Mouse (Mus musculus): ENCODE results near the gene Ttc28. TPM values are rescaled to one million over a fixed set of nuclear protein-coding genes. Genes with fewer than 3 reads are reported as not detected.

Ttc28 gene
- polyA plus RNA-seq, 1 experiment, result 6.8 TPM

- 96% methylated on average over 18 of the region's 18 CpGs for WGBS
- DNase-seq (ENCODE audit: low read depth in 1 of 2, low spot score in 2 of 2), result no peak
- no peaks in the 10 kb centered on the region for H3K27me3 ChIP-seq (ENCODE audit: control insufficient read depth, insufficient read depth, low read length)
- no peak overlapping the region for H3K4me3 ChIP-seq (ENCODE audit: extremely low read depth, insufficient read depth, insufficient read length)
- no peak overlapping the region for H3K27ac ChIP-seq (ENCODE audit: insufficient read depth, low read length)
- H3K4me1 ChIP-seq (ENCODE audit: control insufficient read depth, insufficient read depth, insufficient read length), result no peaks in the 10 kb centered on the region
- TF ChIP-seq POLR2A (IDR thresholded peaks at IDR 0.05; ENCODE audit: low read depth, low read length) (no peak), CTCF (IDR thresholded peaks at IDR 0.05; ENCODE audit: extremely low read depth, insufficient read depth, insufficient read length, insufficient replicate concordance) (no peak)
- no peaks in the 10 kb centered on the region for H3K36me3 ChIP-seq (ENCODE audit: control insufficient read depth, insufficient read depth, low read length)
Observed at GRCm38 (mm10) chr5:111131561-111131960, 252.0 kb downstream of the Ttc28 start.

GRCm38 (mm10) chr5:111133150-111133549, 253.5 kb downstream of the Ttc28 start:
- no peak overlapping the region for H3K27ac ChIP-seq (ENCODE audit: insufficient read depth, low read length)
- no peak overlapping the region for H3K4me3 ChIP-seq (ENCODE audit: extremely low read depth, insufficient read depth, insufficient read length)
- TF ChIP-seq CTCF (IDR thresholded peaks at IDR 0.05; ENCODE audit: extremely low read depth, insufficient read depth, insufficient read length, insufficient replicate concordance) (no peak), POLR2A (IDR thresholded peaks at IDR 0.05; ENCODE audit: low read depth, low read length) (no peak)
- H3K36me3 ChIP-seq (ENCODE audit: control insufficient read depth, insufficient read depth, low read length), result no peaks in the 10 kb centered on the region
- H3K4me1 ChIP-seq (ENCODE audit: control insufficient read depth, insufficient read depth, insufficient read length), result no peaks in the 10 kb centered on the region
- H3K27me3 ChIP-seq (ENCODE audit: control insufficient read depth, insufficient read depth, low read length), result no peaks in the 10 kb centered on the region
- 79% methylated on average over 5 of the region's 5 CpGs for WGBS
- DNase-seq (ENCODE audit: low read depth in 1 of 2, low spot score in 2 of 2), result no peak

GRCm38 (mm10) chr5:111133754-111134153, 254.2 kb downstream of the Ttc28 start:
- H3K4me1 ChIP-seq (ENCODE audit: control insufficient read depth, insufficient read depth, insufficient read length), result no peaks in the 10 kb centered on the region
- 97% methylated on average over 7 of the region's 7 CpGs for WGBS
- H3K4me3 ChIP-seq (ENCODE audit: extremely low read depth, insufficient read depth, insufficient read length), result no peak overlapping the region

GRCm38 (mm10) chr5:111137283-111137682, 257.7 kb downstream of the Ttc28 start:
- 86% methylated on average over 6 of the region's 6 CpGs for WGBS
- Histone ChIP-seq H3K27ac (ENCODE audit: insufficient read depth, low read length) (no peak overlapping the region), H3K4me1 (ENCODE audit: control insufficient read depth, insufficient read depth, insufficient read length) (peaks cover 9% of the 10 kb centered on the region; the same call in 1 of the 2 replicates), H3K4me3 (ENCODE audit: extremely low read depth, insufficient read depth, insufficient read length) (no peak overlapping the region), H3K36me3 (ENCODE audit: control insufficient read depth, insufficient read depth, low read length) (no peaks in the 10 kb centered on the region), H3K27me3 (ENCODE audit: control insufficient read depth, insufficient read depth, low read length) (no peaks in the 10 kb centered on the region)
- DNase-seq (ENCODE audit: low read depth in 1 of 2, low spot score in 2 of 2), result no peak
- TF ChIP-seq CTCF (IDR thresholded peaks at IDR 0.05; ENCODE audit: extremely low read depth, insufficient read depth, insufficient read length, insufficient replicate concordance) (no peak), POLR2A (IDR thresholded peaks at IDR 0.05; ENCODE audit: low read depth, low read length) (no peak)

More at GRCm38 (mm10) chr5:111133754-111134153, 254.2 kb downstream of the Ttc28 start:
- no peaks in the 10 kb centered on the region for H3K36me3 ChIP-seq (ENCODE audit: control insufficient read depth, insufficient read depth, low read length)
- no peak for TF ChIP-seq CTCF (IDR thresholded peaks at IDR 0.05; ENCODE audit: extremely low read depth, insufficient read depth, insufficient read length, insufficient replicate concordance)
- TF ChIP-seq POLR2A (IDR thresholded peaks at IDR 0.05; ENCODE audit: low read depth, low read length), result no peak
- H3K27me3 ChIP-seq (ENCODE audit: control insufficient read depth, insufficient read depth, low read length), result no peaks in the 10 kb centered on the region
- DNase-seq (ENCODE audit: low read depth in 1 of 2, low spot score in 2 of 2), result no peak
- no peak overlapping the region for H3K27ac ChIP-seq (ENCODE audit: insufficient read depth, low read length)

- H3K4me1 ChIP-seq (ENCODE audit: control insufficient read depth, insufficient read depth, insufficient read length), result peaks cover 10% of the 10 kb centered on the region; the same call in 1 of the 2 replicates
Observed at GRCm38 (mm10) chr5:111137742-111138141, 258.1 kb downstream of the Ttc28 start.

GRCm38 (mm10) chr5:111138239-111138833, 258.7 kb downstream of the Ttc28 start:
- Histone ChIP-seq H3K4me3 (ENCODE audit: extremely low read depth, insufficient read depth, insufficient read length) (no peak overlapping the region), H3K27ac (ENCODE audit: insufficient read depth, low read length) (no peak overlapping the region), H3K36me3 (ENCODE audit: control insufficient read depth, insufficient read depth, low read length) (no peaks in the 10 kb centered on the region), H3K27me3 (ENCODE audit: control insufficient read depth, insufficient read depth, low read length) (no peaks in the 10 kb centered on the region), H3K4me1 (ENCODE audit: control insufficient read depth, insufficient read depth, insufficient read length) (peaks cover 14% of the 10 kb centered on the region; the same call in 1 of the 2 replicates)
- WGBS, result 78% methylated on average over 11 of the region's 11 CpGs
- no peak for DNase-seq (ENCODE audit: low read depth in 1 of 2, low spot score in 2 of 2)
- no peak for TF ChIP-seq POLR2A (IDR thresholded peaks at IDR 0.05; ENCODE audit: low read depth, low read length)
- no peak for TF ChIP-seq CTCF (IDR thresholded peaks at IDR 0.05; ENCODE audit: extremely low read depth, insufficient read depth, insufficient read length, insufficient replicate concordance)

More at GRCm38 (mm10) chr5:111137742-111138141, 258.1 kb downstream of the Ttc28 start:
- Histone ChIP-seq H3K27me3 (ENCODE audit: control insufficient read depth, insufficient read depth, low read length) (no peaks in the 10 kb centered on the region), H3K4me3 (ENCODE audit: extremely low read depth, insufficient read depth, insufficient read length) (no peak overlapping the region), H3K27ac (ENCODE audit: insufficient read depth, low read length) (no peak overlapping the region), H3K36me3 (ENCODE audit: control insufficient read depth, insufficient read depth, low read length) (no peaks in the 10 kb centered on the region)
- WGBS, result 90% methylated on average over 13 of the region's 13 CpGs
- no peak for TF ChIP-seq POLR2A (IDR thresholded peaks at IDR 0.05; ENCODE audit: low read depth, low read length)
- no peak for TF ChIP-seq CTCF (IDR thresholded peaks at IDR 0.05; ENCODE audit: extremely low read depth, insufficient read depth, insufficient read length, insufficient replicate concordance)
- DNase-seq (ENCODE audit: low read depth in 1 of 2, low spot score in 2 of 2), result no peak

GRCm38 (mm10) chr5:111138927-111139565, 259.4 kb downstream of the Ttc28 start:
- Histone ChIP-seq H3K4me1 (ENCODE audit: control insufficient read depth, insufficient read depth, insufficient read length) (peaks cover 17% of the 10 kb centered on the region; the same call in 1 of the 2 replicates), H3K36me3 (ENCODE audit: control insufficient read depth, insufficient read depth, low read length) (no peaks in the 10 kb centered on the region), H3K27me3 (ENCODE audit: control insufficient read depth, insufficient read depth, low read length) (no peaks in the 10 kb centered on the region), H3K27ac (ENCODE audit: insufficient read depth, low read length) (no peak overlapping the region), H3K4me3 (ENCODE audit: extremely low read depth, insufficient read depth, insufficient read length) (no peak overlapping the region)
- TF ChIP-seq CTCF (IDR thresholded peaks at IDR 0.05; ENCODE audit: extremely low read depth, insufficient read depth, insufficient read length, insufficient replicate concordance), result no peak
- no peak for TF ChIP-seq POLR2A (IDR thresholded peaks at IDR 0.05; ENCODE audit: low read depth, low read length)
- no peak for DNase-seq (ENCODE audit: low read depth in 1 of 2, low spot score in 2 of 2)
- WGBS, result 59% methylated on average over 7 of the region's 7 CpGs

Data from spleen, adult 2 months (tissue).